Mouse (Mus musculus) liver, embryonic 11.5 days (tissue): Measurements from ENCODE around the gene Vmn1r233. TPM values are rescaled to one million over a fixed set of nuclear protein-coding genes. Genes with fewer than 3 reads are reported as not detected.

Experiments used
- ATAC-seq: fragments of 200-750 bp; cut with Nextera tagmentation; replicated peaks from 2 replicates; pipeline ENCODE4 v1.8.0; 2017; ENCODE audit warnings: moderate number of reproducible peaks, mild to moderate bottlenecking, moderate TSS enrichment, moderate library complexity; ENCODE audit not compliant: low FRiP score
- DNase-seq: peaks from one replicate; pipeline ENCODE4 v3.0.0-alpha.2; 2017; ENCODE audit warnings: low spot score
- H3K27ac ChIP-seq: fragments of 300-500 bp; sonication (generic); 2 replicates; pipeline ENCODE4 v1.5.1; 2014; ENCODE audit warnings: mild to moderate bottlenecking, low read depth, low read length, control low read depth
- H3K27me3 ChIP-seq: fragments of 300-500 bp; sonication (generic); replicated peaks from 2 replicates; pipeline ENCODE4 v1.6.1; 2014; ENCODE audit warnings: low read length, mixed read lengths; ENCODE audit not compliant: control insufficient read depth, insufficient read depth
- H3K36me3 ChIP-seq: fragments of 300-500 bp; sonication (generic); 2 replicates; pipeline ENCODE4 v1.6.1; 2014; ENCODE audit warnings: mild to moderate bottlenecking, low read length, moderate library complexity, mixed read lengths; ENCODE audit not compliant: control insufficient read depth, insufficient read depth
- H3K4me1 ChIP-seq: fragments of 300-500 bp; sonication (generic); replicated peaks from 2 replicates; pipeline ENCODE4 v1.6.1; 2014; ENCODE audit warnings: low read length, mixed read lengths; ENCODE audit not compliant: control insufficient read depth, insufficient read depth
- H3K4me2 ChIP-seq: fragments of 300-500 bp; sonication (generic); 2 replicates; pipeline ENCODE4 v1.6.1; 2014; ENCODE audit warnings: mild to moderate bottlenecking, control low read depth, moderate library complexity
- H3K4me3 ChIP-seq: fragments of 300-500 bp; sonication (generic); 2 replicates; pipeline ENCODE4 v1.5.1; 2014; ENCODE audit warnings: low read depth, low read length, control low read depth
- H3K9ac ChIP-seq: fragments of 300-500 bp; sonication (generic); 2 replicates; pipeline ENCODE4 v1.6.1; 2014; ENCODE audit warnings: low read depth, low read length, control low read depth
- H3K9me3 ChIP-seq: fragments of 300-500 bp; sonication (generic); 2 replicates; pipeline ENCODE4 v1.6.1; 2016; ENCODE audit warnings: low read length, inconsistent platforms, mixed read lengths; ENCODE audit not compliant: control insufficient read depth
- WGBS: fragments of 180-500 bp; shearing (Covaris S2); extraction: QIAGEN DNeasy Blood & Tissue Kit; methylation state at CpG from one replicate; pipeline ENCODE4 v1.1.7; 2014; 5-methylcytosine and 5-hydroxymethylcytosine counted together
- polyA plus RNA-seq: library from polyadenylated mRNA; unstranded; fragments of >200 nt; fragmentation: Nextera tagmentation; extraction: Ambion mirVana; gene quantifications from 2 replicates; pipeline ENCODE4 v1.2.1, GENCODE M21; 2014

Vmn1r233 gene
- not detected in 2 replicates for polyA plus RNA-seq

GRCm38 (mm10) chr17:20996364-20996763, at the start of gene Vmn1r233:
Gene Vmn1r233 (minus strand): TSS chr17:20996464.
- ATAC-seq: no peak
- H3K9me3 ChIP-seq: no peaks in the 10 kb centered on the region

DNA sequence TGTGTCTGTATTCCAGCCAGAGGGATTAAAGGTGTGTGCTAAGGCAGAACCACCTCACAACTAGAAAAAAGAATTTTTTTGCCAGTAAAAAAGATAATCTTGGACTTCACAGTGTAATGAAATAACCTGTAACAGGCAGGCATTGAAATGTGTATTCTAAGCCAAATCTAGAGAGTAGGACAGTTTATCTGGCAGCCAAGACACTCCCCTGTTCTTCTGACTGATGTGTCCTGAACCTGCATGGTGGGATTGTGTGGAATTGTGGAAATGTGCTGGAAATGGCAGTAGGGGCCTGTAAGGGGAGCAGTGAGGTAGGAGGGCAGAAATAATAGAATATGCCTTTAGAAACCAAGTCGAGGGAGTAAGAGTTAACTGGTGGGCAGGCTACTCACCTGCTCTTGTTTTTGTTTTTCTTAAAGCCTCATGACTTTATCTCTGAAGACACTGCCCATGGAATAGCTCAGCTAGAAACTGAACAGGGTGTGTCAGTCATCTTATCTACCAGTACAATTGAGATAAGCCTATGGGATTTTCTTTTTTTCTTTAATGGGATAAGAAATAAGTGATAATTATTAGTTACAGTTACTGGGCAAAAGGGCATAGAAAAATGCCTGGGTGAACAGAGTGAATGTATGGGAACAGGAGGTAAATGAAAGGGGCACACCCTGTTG, 22.3 kb upstream of the Vmn1r233 start:
- Histone ChIP-seq H3K4me1 (peaks cover 12% of the 10 kb centered on the region), H3K4me3 (no peak overlapping the region), H3K36me3 (peaks cover 26% of the 10 kb centered on the region), H3K9ac (no peak overlapping the region), H3K27ac (peak overlapping the region; percentile 35), H3K4me2 (peak overlapping the region; percentile 41), H3K9me3 (no peaks in the 10 kb centered on the region), H3K27me3 (no peaks in the 10 kb centered on the region)
- 70% methylated on average over 1 of the region's 1 CpGs for WGBS
- DNase-seq (no peak), ATAC-seq (peak; percentile 87)

More at GRCm38 (mm10) chr17:20996364-20996763, at the start of gene Vmn1r233:
- Histone ChIP-seq H3K27ac (no peak within 1 kb of the TSS), H3K36me3 (no peaks in the 10 kb centered on the region), H3K9ac (no peak within 1 kb of the TSS), H3K4me1 (no peaks in the 10 kb centered on the region), H3K4me2 (no peak within 1 kb of the TSS), H3K4me3 (no peak within 1 kb of the TSS), H3K27me3 (no peaks in the 10 kb centered on the region)
- DNase-seq: no peak

- H3K4me3 ChIP-seq: peak overlapping the region; percentile 76
- peak overlapping the region; percentile 33; the same call in 1 of the 2 replicates for H3K27ac ChIP-seq
- 0 out of 2 replicates have a peak, but pooled peaks cover 4% of the 10 kb centered on the region for H3K4me1 ChIP-seq
- ATAC-seq (no peak), DNase-seq (no peak)
- no peaks in the 10 kb centered on the region for H3K27me3 ChIP-seq
- peak overlapping the region; percentile 81 for H3K4me2 ChIP-seq
- peak overlapping the region; percentile 77 for H3K9ac ChIP-seq
- WGBS: 23% methylated on average over 1 of the region's 1 CpGs
- H3K9me3 ChIP-seq: no peaks in the 10 kb centered on the region
- H3K36me3 ChIP-seq: peaks cover 9% of the 10 kb centered on the region
Observed at GRCm38 (mm10) chr17:21009726-21010125, 13.5 kb upstream of the Vmn1r233 start.

DNA sequence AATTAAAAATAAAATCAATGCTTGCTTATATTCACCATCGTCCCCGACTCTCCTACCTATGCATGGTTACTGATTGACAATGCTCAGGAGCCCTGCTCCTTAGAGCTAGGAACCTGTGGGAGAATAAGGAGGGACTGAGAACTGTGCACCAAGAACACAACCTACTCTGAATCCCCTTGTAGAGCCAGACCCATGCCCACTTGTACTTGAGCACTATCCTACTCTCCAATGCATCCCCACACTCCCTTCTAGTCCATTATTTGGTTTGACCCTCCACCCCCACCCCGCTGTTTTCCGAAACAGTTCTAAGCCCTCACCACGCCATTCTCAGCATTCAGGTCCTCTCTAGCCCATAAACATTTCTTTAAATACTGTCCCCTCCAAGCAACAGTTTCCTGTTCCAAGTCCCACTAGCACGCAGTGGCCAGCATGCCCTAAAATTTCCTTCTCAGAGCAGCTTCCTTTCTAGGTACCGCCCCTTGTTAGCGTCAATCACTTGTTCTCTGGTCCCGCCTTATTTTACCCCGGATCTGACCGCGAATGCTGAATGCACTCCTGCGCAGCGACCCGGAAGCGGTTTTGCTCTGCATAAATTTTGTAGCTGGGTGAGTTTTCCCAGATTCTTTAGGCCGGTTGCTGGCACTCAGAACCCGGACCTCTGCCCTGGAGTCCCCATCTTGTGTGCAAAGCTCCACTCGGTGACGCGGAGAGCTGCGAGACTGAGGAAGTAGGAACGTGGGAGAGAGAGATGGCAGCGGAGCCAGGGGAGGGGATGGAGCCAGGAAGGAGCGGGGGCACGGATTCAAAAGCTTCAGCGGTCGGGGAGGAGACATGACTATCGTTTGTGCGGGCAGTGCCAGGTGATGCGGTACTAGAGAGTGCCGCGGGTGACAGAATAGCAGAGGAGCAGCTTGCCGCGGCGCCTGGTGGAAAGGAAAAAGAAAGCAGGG, 12.4 kb upstream of the Vmn1r233 start, which contains the start of gene Zfp160:
Gene Zfp160 (plus strand): TSS at position 522 of the 950 bp plus-strand sequence.
- WGBS: 6% methylated on average over 36 of the region's 36 CpGs

GRCm38 (mm10) chr17:20993716-20994115, 2.5 kb downstream of the Vmn1r233 start:
- no peak overlapping the region for H3K4me2 ChIP-seq

More for the DNA sequence above, 12.4 kb upstream of the Vmn1r233 start, which contains the start of gene Zfp160:
- peak within 1 kb of the TSS; percentile 76 for H3K4me3 ChIP-seq
- H3K27me3 ChIP-seq: no peaks in the 10 kb centered on the region
- 0 out of 2 replicates have a peak, but pooled peaks cover 4% of the 10 kb centered on the region for H3K4me1 ChIP-seq
- DNase-seq (peak; percentile 80), ATAC-seq (peak; percentile 97)
- peak within 1 kb of the TSS; percentile 81 for H3K4me2 ChIP-seq
- no peaks in the 10 kb centered on the region for H3K9me3 ChIP-seq
- peak within 1 kb of the TSS; percentile 76 for H3K27ac ChIP-seq
- peak within 1 kb of the TSS; percentile 77 for H3K9ac ChIP-seq
- H3K36me3 ChIP-seq: peaks cover 9% of the 10 kb centered on the region

GRCm38 (mm10) chr17:20966681-20967080, 29.6 kb downstream of the Vmn1r233 start:
- no peak overlapping the region for H3K4me3 ChIP-seq
- no peak for ATAC-seq
- no peaks in the 10 kb centered on the region for H3K4me1 ChIP-seq
- DNase-seq: no peak
- H3K9ac ChIP-seq: no peak overlapping the region
- H3K27ac ChIP-seq: no peak overlapping the region
- H3K9me3 ChIP-seq: no peaks in the 10 kb centered on the region
- peaks cover 39% of the 10 kb centered on the region; the same call in 1 of the 2 replicates for H3K36me3 ChIP-seq
- H3K4me2 ChIP-seq: no peak overlapping the region
- H3K27me3 ChIP-seq: no peaks in the 10 kb centered on the region

More at GRCm38 (mm10) chr17:20993716-20994115, 2.5 kb downstream of the Vmn1r233 start:
- ATAC-seq (no peak), DNase-seq (no peak)
- Histone ChIP-seq H3K9ac (no peak overlapping the region), H3K4me1 (no peaks in the 10 kb centered on the region), H3K27me3 (no peaks in the 10 kb centered on the region), H3K9me3 (no peaks in the 10 kb centered on the region), H3K36me3 (no peaks in the 10 kb centered on the region), H3K4me3 (no peak overlapping the region), H3K27ac (no peak overlapping the region)
- 66% methylated on average over 2 of the region's 2 CpGs for WGBS

- Histone ChIP-seq H3K9me3 (no peaks in the 10 kb centered on the region), H3K4me1 (no peaks in the 10 kb centered on the region), H3K27ac (no peak overlapping the region), H3K4me2 (no peak overlapping the region), H3K4me3 (no peak overlapping the region), H3K9ac (no peak overlapping the region), H3K36me3 (peaks cover 48% of the 10 kb centered on the region), H3K27me3 (no peaks in the 10 kb centered on the region)
- DNase-seq (no peak), ATAC-seq (no peak)
- 76% methylated on average over 4 of the region's 4 CpGs for WGBS
Observed at GRCm38 (mm10) chr17:20965421-20965820, 30.8 kb downstream of the Vmn1r233 start.

DNA sequence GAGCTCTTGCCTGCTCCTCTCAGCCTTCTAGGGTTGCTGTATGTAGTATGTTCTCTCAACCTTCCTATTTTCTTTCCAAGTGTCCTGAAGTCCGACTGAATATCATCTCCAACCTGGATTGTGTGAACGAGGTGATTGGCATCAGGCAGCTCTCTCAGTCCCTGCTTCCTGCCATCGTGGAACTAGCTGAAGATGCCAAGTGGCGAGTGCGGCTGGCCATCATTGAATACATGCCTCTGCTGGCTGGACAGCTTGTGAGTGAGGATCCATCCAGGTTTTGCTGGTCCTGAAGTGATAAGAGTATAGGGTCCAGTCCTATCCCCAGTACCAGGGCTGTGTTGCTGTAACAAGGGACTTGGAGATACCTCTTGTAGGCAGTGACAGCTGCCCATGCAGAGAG, 35.9 kb downstream of the Vmn1r233 start:
- Histone ChIP-seq H3K9me3 (no peaks in the 10 kb centered on the region), H3K4me2 (no peak overlapping the region), H3K9ac (no peak overlapping the region), H3K27ac (no peak overlapping the region), H3K4me1 (no peaks in the 10 kb centered on the region), H3K36me3 (peaks cover 76% of the 10 kb centered on the region), H3K27me3 (no peaks in the 10 kb centered on the region), H3K4me3 (no peak overlapping the region)
- ATAC-seq (no peak), DNase-seq (no peak)
- 96% methylated on average over 5 of the region's 5 CpGs for WGBS
